In the genomic region with DNA sequence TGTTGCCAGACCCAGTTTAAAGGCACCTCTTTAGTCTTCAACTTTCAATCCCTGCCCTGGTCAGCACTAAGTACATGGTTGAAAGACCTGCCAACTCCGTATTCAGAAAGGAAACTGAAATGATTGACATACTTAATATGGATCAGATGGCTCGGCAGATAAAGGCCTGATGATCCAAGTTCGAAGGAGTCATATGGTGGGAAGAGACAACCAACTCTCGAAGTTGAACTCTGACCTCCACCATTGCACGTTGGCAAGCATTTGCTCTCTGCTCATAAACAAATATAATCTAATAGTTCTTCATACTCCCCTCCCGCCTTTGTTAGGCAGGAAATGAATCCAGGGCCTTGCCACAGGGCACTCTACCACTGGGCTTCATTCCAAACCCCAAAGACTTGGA, we compare ENCODE assay signal across 23 mouse cellular contexts.
"Had no signal": no experiment of that assay in that cellular context is flagged by ENCODE, and none has a peak within 500 bp of the region (broad histone marks: within the 10 kb centered on the region; RNA-seq: fewer than 3 reads in every experiment).

No protein-coding gene starts in this region.

- H3K9ac ChIP-seq: intestine, embryonic 15.5 days; kidney, embryonic 15.5 days; limb, embryonic 12.5 days; limb, embryonic 15.5 days; liver, embryonic 14.5 days; liver, postnatal 0 days; lung, embryonic 15.5 days; midbrain, embryonic 12.5 days; midbrain, embryonic 15.5 days; stomach, embryonic 15.5 days had no signal

- H3K9me3 ChIP-seq: intestine, embryonic 15.5 days; kidney, embryonic 15.5 days; limb, embryonic 12.5 days; limb, embryonic 15.5 days; lung, embryonic 15.5 days; midbrain, embryonic 12.5 days; midbrain, embryonic 15.5 days; stomach, embryonic 15.5 days had no signal

- DNase-seq: kidney, adult 11 months; kidney, adult 8-10 months; kidney, postnatal 10 days; kidney, postnatal 36 days; layer of hippocampus, postnatal 36 days; left cerebral cortex, postnatal 4 days; liver, postnatal 0 days; right cerebral cortex, postnatal 14 days; right cerebral cortex, postnatal 4 days; spleen, adult 18-20 months; thymus, postnatal 25 days had no signal

- ATAC-seq: intestine, embryonic 15.5 days; liver, postnatal 0 days; midbrain, embryonic 15.5 days had no signal

- H3K36me3 ChIP-seq: intestine, embryonic 15.5 days; kidney, embryonic 15.5 days; limb, embryonic 12.5 days; limb, embryonic 15.5 days; lung, embryonic 15.5 days; midbrain, embryonic 12.5 days; midbrain, embryonic 15.5 days; stomach, embryonic 15.5 days had no signal

- H3K27ac ChIP-seq: intestine, embryonic 15.5 days; kidney, embryonic 15.5 days; left cerebral cortex, adult 2 months; limb, embryonic 12.5 days; limb, embryonic 15.5 days; liver, embryonic 14.5 days; lung, embryonic 15.5 days; macrophage; midbrain, embryonic 12.5 days; midbrain, embryonic 15.5 days; stomach, embryonic 15.5 days had no signal

- H3K27me3 ChIP-seq: intestine, embryonic 15.5 days; kidney, embryonic 15.5 days; limb, embryonic 12.5 days; limb, embryonic 15.5 days; lung, embryonic 15.5 days; midbrain, embryonic 15.5 days; stomach, embryonic 15.5 days had no signal

- H3K4me3 ChIP-seq: intestine, embryonic 15.5 days; kidney, embryonic 15.5 days; left cerebral cortex, adult 2 months; limb, embryonic 12.5 days; limb, embryonic 15.5 days; lung, embryonic 15.5 days; midbrain, embryonic 12.5 days; midbrain, embryonic 15.5 days; stomach, embryonic 15.5 days had no signal

- H3K4me2 ChIP-seq: intestine, embryonic 15.5 days; kidney, embryonic 15.5 days; limb, embryonic 12.5 days; limb, embryonic 15.5 days; liver, embryonic 11.5 days; lung, embryonic 15.5 days; midbrain, embryonic 12.5 days; midbrain, embryonic 15.5 days; stomach, embryonic 15.5 days had no signal

- H3K4me1 ChIP-seq: intestine, embryonic 15.5 days; kidney, embryonic 15.5 days; limb, embryonic 12.5 days; limb, embryonic 15.5 days; midbrain, embryonic 12.5 days; midbrain, embryonic 15.5 days; stomach, embryonic 15.5 days had no signal
